Mouse (Mus musculus): ENCODE data around the gene Pigh. TPM values are rescaled to one million over a fixed set of nuclear protein-coding genes. Genes with fewer than 3 reads are reported as not detected.

Gene Pigh
- polyA plus RNA-seq, 1 experiment from 2014 or later: 30.4 TPM

DNA sequence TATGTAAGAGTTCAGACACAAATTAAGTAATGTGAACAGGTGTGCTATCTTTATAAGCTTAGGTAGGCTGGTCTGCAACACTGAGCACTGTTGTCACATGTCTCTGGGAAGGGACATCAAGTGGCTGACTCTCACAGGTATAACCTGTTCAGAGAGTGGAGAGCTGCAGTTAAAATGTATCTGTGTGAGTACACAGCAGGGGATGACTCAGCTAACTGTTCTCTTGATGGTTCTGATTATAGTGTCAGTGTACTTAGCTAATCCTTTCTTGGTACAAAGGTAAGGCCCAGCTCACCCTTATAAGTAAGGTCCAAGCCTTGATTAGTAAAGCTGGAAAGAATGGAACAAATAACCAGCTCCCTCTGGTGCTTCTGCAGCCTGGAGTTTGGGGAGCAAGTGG is 48.0 kb downstream of the Pigh start:
- no peak overlapping the region for H3K4me2 ChIP-seq (replicated peaks)
- ATAC-seq (ENCODE audit: low FRiP score, low read depth): no peak
- no peaks in the 10 kb centered on the region for H3K27me3 ChIP-seq
- H3K27ac ChIP-seq (replicated peaks): no peak overlapping the region
- H3K36me3 ChIP-seq: peaks cover 32% of the 10 kb centered on the region
- no peaks in the 10 kb centered on the region for H3K9me3 ChIP-seq
- H3K4me1 ChIP-seq: no peaks in the 10 kb centered on the region
- no peak overlapping the region for H3K4me3 ChIP-seq
- H3K9ac ChIP-seq (replicated peaks): no peak overlapping the region

DNA sequence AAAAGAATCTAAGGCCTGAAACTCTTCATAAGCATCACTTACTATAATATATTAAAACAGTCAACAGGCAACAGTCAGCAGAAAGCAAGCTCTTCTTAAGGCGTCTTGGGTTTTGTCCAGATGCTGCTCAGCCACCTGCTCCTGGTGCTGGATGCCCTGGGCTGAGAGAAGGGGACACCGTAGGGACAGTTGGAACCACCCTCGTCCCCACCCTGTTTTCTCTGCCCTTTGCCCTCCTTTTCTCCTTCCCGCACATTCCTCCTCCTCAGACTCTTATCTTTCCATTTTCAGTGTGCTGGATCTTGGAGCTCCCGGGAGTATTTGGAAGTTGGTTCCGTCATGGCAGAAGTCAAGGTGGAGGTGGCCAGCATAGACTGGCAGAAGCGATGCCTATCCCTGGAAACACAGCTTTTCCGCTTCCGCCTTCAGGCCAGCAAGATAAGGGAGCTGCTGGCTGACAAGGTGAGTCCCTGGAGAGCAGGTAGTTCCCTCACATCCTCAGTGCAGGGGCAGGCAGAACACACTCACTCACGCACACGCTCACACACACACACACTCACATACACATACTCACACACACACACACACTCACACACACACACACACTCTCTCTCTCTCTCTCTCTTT is 49.1 kb downstream of the Pigh start:
- WGBS: 92% methylated on average over 11 of the region's 11 CpGs
- ATAC-seq (ENCODE audit: low FRiP score, low read depth): no peak
- H3K27me3 ChIP-seq: no peaks in the 10 kb centered on the region

DNA sequence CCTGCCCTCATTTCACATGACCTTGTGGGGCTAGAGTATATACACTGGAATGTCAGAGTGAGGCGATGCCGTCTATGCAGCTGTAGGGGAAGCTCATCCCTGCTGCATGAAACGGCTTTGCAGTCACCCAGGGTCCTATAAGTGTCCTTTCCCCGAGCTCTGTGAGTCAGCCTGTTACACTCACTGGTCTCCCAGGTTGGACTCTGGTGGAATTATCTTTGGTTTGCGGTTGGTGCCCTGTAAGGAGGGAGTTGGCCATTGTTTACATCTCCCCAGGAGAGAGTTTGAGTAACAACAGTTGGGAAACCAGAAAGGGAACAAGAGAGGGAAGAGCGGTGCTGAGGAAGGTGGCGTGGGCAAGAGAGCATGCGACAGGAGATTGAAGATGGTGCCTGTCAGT is 49.7 kb downstream of the Pigh start:
- ATAC-seq (ENCODE audit: low FRiP score, low read depth): no peak
- peaks cover 21% of the 10 kb centered on the region for H3K36me3 ChIP-seq
- no peaks in the 10 kb centered on the region for H3K27me3 ChIP-seq
- H3K4me1 ChIP-seq: no peaks in the 10 kb centered on the region
- no peaks in the 10 kb centered on the region for H3K9me3 ChIP-seq
- H3K27ac ChIP-seq (replicated peaks): no peak overlapping the region
- no peak overlapping the region for H3K4me3 ChIP-seq
- WGBS: 77% methylated on average over 8 of the region's 8 CpGs
- H3K4me2 ChIP-seq (replicated peaks): no peak overlapping the region
- H3K9ac ChIP-seq (replicated peaks): no peak overlapping the region

More for the DNA sequence above, 49.1 kb downstream of the Pigh start:
- no peak overlapping the region for H3K27ac ChIP-seq (replicated peaks)
- H3K4me1 ChIP-seq: no peaks in the 10 kb centered on the region
- no peak overlapping the region for H3K9ac ChIP-seq (replicated peaks)
- no peaks in the 10 kb centered on the region for H3K9me3 ChIP-seq
- H3K36me3 ChIP-seq: peaks cover 26% of the 10 kb centered on the region
- H3K4me3 ChIP-seq: no peak overlapping the region
- no peak overlapping the region for H3K4me2 ChIP-seq (replicated peaks)

DNA sequence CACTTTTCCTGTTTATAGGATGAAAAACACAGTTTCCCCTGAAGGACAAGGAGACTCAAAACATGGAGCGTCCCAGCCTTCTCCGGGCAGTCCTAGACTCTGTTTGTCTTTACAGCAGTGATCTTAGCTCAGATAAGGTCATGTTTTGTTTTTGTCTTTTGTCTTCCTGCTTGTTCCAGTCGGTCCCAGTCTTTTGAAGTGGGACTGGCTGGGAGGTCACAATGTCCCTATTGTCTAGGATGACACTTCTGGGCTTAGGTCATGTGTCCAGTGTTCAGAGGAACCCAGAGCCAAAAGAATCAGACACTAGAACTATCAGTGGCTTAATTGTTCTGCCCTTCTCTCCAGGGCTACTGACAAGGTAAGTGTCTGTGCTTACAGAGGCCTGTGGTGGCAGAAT is 54.1 kb downstream of the Pigh start:
- no peaks in the 10 kb centered on the region for H3K27me3 ChIP-seq
- no peak overlapping the region for H3K4me3 ChIP-seq
- ATAC-seq (ENCODE audit: low FRiP score, low read depth): no peak
- H3K9me3 ChIP-seq: no peaks in the 10 kb centered on the region
- H3K36me3 ChIP-seq: peaks cover under 1% of the 10 kb centered on the region
- H3K9ac ChIP-seq (replicated peaks): no peak overlapping the region
- H3K4me1 ChIP-seq: no peaks in the 10 kb centered on the region
- WGBS: 18% methylated on average over 3 of the region's 3 CpGs
- H3K4me2 ChIP-seq (replicated peaks): no peak overlapping the region
- no peak overlapping the region for H3K27ac ChIP-seq (replicated peaks)

DNA sequence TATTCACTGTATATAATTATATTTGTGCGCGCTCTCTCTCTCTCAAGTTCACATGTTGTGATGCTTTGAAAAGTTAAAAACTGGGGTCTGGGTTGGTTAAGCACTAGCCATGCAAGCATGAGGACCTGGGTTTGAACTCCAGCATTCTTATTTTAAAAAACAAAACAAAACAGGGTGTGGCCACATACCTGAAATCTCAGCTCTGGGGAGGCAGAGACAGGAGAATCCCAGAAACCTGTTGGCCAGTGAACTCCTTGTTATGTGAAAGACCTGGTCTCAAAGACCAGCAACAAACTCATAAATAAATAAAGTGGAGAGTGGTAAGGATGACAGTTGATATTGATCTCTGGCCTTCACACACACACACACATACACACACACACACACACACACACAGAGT is 55.1 kb downstream of the Pigh start:
- ATAC-seq (ENCODE audit: low FRiP score, low read depth): no peak
- WGBS: 97% methylated on average over 2 of the region's 2 CpGs
- H3K27me3 ChIP-seq: no peaks in the 10 kb centered on the region

More for the DNA sequence above, 55.1 kb downstream of the Pigh start:
- Histone ChIP-seq H3K36me3 (no peaks in the 10 kb centered on the region), H3K9me3 (no peaks in the 10 kb centered on the region), H3K9ac (replicated peaks) (no peak overlapping the region), H3K4me2 (replicated peaks) (no peak overlapping the region), H3K27ac (replicated peaks) (no peak overlapping the region), H3K4me1 (no peaks in the 10 kb centered on the region), H3K4me3 (no peak overlapping the region)

Other genes starting within 250 kb of the Pigh start
- gene Atp6v1d, start 228.0 kb downstream of the Pigh start, polyA plus RNA-seq (2016; fragmentation: Nextera tagmentation; extraction: Ambion mirVana): 88.9 and 98.0 TPM in 2 replicates
- 183 and 186 TPM in 2 replicates for gene Eif2s1, start 227.8 kb downstream of the Pigh start, polyA plus RNA-seq (2016; fragmentation: Nextera tagmentation; extraction: Ambion mirVana)
- gene Plek2, start 182.7 kb downstream of the Pigh start, polyA plus RNA-seq (2016; fragmentation: Nextera tagmentation; extraction: Ambion mirVana): 1.4 and 2.3 TPM in 2 replicates
- gene Tmem229b, start 82.0 kb downstream of the Pigh start, polyA plus RNA-seq (2016; fragmentation: Nextera tagmentation; extraction: Ambion mirVana): 17.3 and 21.4 TPM in 2 replicates
- gene Plekhh1, start 60.5 kb downstream of the Pigh start, polyA plus RNA-seq (2016; fragmentation: Nextera tagmentation; extraction: Ambion mirVana): 8.1 and 8.2 TPM in 2 replicates
- gene Arg2, start 41.1 kb upstream of the Pigh start, polyA plus RNA-seq (2016; fragmentation: Nextera tagmentation; extraction: Ambion mirVana): 9.0 and 9.7 TPM in 2 replicates
- gene Vti1b, start 83.0 kb upstream of the Pigh start, polyA plus RNA-seq (2016; fragmentation: Nextera tagmentation; extraction: Ambion mirVana): 113 and 115 TPM in 2 replicates
- 28.3 and 28.4 TPM in 2 replicates for gene Rdh11, start 102.6 kb upstream of the Pigh start, polyA plus RNA-seq (2016; fragmentation: Nextera tagmentation; extraction: Ambion mirVana)
- 1.8 and 2.1 TPM in 2 replicates for gene Rdh12, start 119.3 kb upstream of the Pigh start, polyA plus RNA-seq (2016; fragmentation: Nextera tagmentation; extraction: Ambion mirVana)
- gene Zfyve26, start 206.7 kb upstream of the Pigh start, polyA plus RNA-seq (2016; fragmentation: Nextera tagmentation; extraction: Ambion mirVana): 13.7 and 18.4 TPM in 2 replicates
- gene Rad51b, start 207.6 kb upstream of the Pigh start, polyA plus RNA-seq (2016; fragmentation: Nextera tagmentation; extraction: Ambion mirVana): 6.5 and 7.6 TPM in 2 replicates

Data from midbrain, embryonic 12.5 days (tissue).